Comparison of ENCODE assay signal across 8 mouse cellular contexts in the genomic region with DNA sequence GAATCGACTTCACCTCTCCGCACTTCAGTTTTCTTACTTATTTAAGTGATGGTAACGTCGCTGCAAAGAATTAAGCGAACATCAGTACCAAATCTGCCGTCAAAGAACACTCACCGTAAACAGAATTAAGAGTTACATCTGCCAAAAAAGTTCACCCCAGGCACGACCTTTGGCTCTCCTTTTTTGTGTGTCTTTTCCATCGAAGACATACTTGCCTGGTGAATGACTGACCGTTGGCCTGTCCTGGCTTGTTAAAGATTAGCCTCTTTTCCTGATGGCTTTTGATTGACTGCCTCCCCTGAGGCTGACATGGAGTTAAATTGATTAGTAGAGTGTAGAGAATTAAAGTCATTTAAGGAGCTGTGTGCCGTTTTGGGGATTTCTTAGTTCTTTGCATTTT. TPM values are rescaled to one million over a fixed set of nuclear protein-coding genes. Genes with fewer than 3 reads are reported as not detected.
DNase-seq lines count a peak whose midpoint lies in the region; ATAC-seq lines count a peak whose summit lies in the region.

No protein-coding gene starts in this region.

- no peak for DNase-seq in heart, adult 9 months (ENCODE audit: low spot score in 2 of 2)
- DNase-seq in embryo, embryonic 10.5 days (ENCODE audit: low spot score), result peak; percentile 51
- DNase-seq in midbrain, embryonic 10.5 days (ENCODE audit: low spot score), result no peak
- no peak for DNase-seq in gastrocnemius, postnatal 4 days (ENCODE audit: low spot score in 2 of 2)
- DNase-seq in cerebellum, postnatal 36 days, result no peak
- no peak for DNase-seq in gastrocnemius, postnatal 36 days

- no peaks in the 10 kb centered on the region for H3K9me3 ChIP-seq in heart, embryonic 13.5 days
- no peaks in the 10 kb centered on the region for H3K9me3 ChIP-seq in intestine, embryonic 16.5 days (ENCODE audit: control insufficient read depth, low read length)
- H3K9me3 ChIP-seq in midbrain, embryonic 10.5 days (replicated peaks), result no peaks in the 10 kb centered on the region

- H3K36me3 ChIP-seq in heart, embryonic 13.5 days, result peaks cover 28% of the 10 kb centered on the region
- peaks cover 11% of the 10 kb centered on the region; the same call in 1 of the 2 replicates for H3K36me3 ChIP-seq in intestine, embryonic 16.5 days (ENCODE audit: control insufficient read depth, insufficient read depth, low read length)
- H3K36me3 ChIP-seq in midbrain, embryonic 10.5 days, result peaks cover 35% of the 10 kb centered on the region

- peaks cover 58% of the 10 kb centered on the region for H3K4me1 ChIP-seq in heart, embryonic 13.5 days
- H3K4me1 ChIP-seq in intestine, embryonic 16.5 days (ENCODE audit: control insufficient read depth, insufficient read depth, low read length), result peaks cover 29% of the 10 kb centered on the region
- H3K4me1 ChIP-seq in midbrain, embryonic 10.5 days, result peaks cover 62% of the 10 kb centered on the region

- intact Hi-C loops in gastrocnemius, postnatal 36 days (cut with DNase I), result no loop called here

- H3K27me3 ChIP-seq in heart, embryonic 13.5 days (replicated peaks), result no peaks in the 10 kb centered on the region
- H3K27me3 ChIP-seq in intestine, embryonic 16.5 days (replicated peaks; ENCODE audit: control insufficient read depth, insufficient read depth, low read length), result no peaks in the 10 kb centered on the region
- H3K27me3 ChIP-seq in midbrain, embryonic 10.5 days (ENCODE audit: low read depth, poor library complexity, severe bottlenecking), result peaks cover 27% of the 10 kb centered on the region

- ATAC-seq in heart, embryonic 13.5 days (ENCODE audit: extremely low read depth, insufficient number of reproducible peaks, low FRiP score, low TSS enrichment), result no peak
- no peak for ATAC-seq in intestine, embryonic 16.5 days

- whole genome bisulfite sequencing in heart, embryonic 13.5 days, result 5% methylated on average over 11 of the region's 11 CpGs
- WGBS in intestine, embryonic 16.5 days, result 2% methylated on average over 11 of the region's 11 CpGs
- 3% methylated on average over 11 of the region's 11 CpGs for WGBS in midbrain, embryonic 10.5 days

- H3K4me3 ChIP-seq in heart, embryonic 13.5 days, result peak overlapping the region; percentile 92
- H3K4me3 ChIP-seq in intestine, embryonic 16.5 days (ENCODE audit: low read length), result peak overlapping the region; percentile 90
- peak overlapping the region; percentile 70 for H3K4me3 ChIP-seq in midbrain, embryonic 10.5 days

- H3K9ac ChIP-seq in heart, embryonic 13.5 days, result peak overlapping the region; percentile 93
- peak overlapping the region; percentile 80 for H3K9ac ChIP-seq in intestine, embryonic 16.5 days (ENCODE audit: low read depth, low read length)

- peak overlapping the region; percentile 85; the same call in 1 of the 2 replicates for H3K27ac ChIP-seq in heart, embryonic 13.5 days (replicated peaks)
- peak overlapping the region; percentile 94; the same call in 1 of the 2 replicates for H3K27ac ChIP-seq in intestine, embryonic 16.5 days (ENCODE audit: low read length)
- H3K27ac ChIP-seq in midbrain, embryonic 10.5 days (replicated peaks), result peak overlapping the region; percentile 98

- peak overlapping the region; percentile 91 for H3K4me2 ChIP-seq in heart, embryonic 13.5 days
- H3K4me2 ChIP-seq in intestine, embryonic 16.5 days (ENCODE audit: low read depth, low read length), result peak overlapping the region; percentile 81

RNA-seq across cellular contexts. Expression of a gene that starts 1.3 kb away (rescaled TPM):
- 46.8 and 49.0 TPM in 2 replicates for polyA plus RNA-seq in heart, embryonic 13.5 days (2015; fragmentation: Nextera tagmentation; extraction: Ambion mirVana)
- 94.9 and 111 TPM in 2 replicates for polyA plus RNA-seq in intestine, embryonic 16.5 days (2015; fragmentation: Nextera tagmentation; extraction: Ambion mirVana)
- polyA plus RNA-seq in midbrain, embryonic 10.5 days (2016; fragmentation: Nextera tagmentation; extraction: Ambion mirVana), result 207 and 237 TPM in 2 replicates
- 10 to 100 TPM; 16.4 to 17.6 TPM for total RNA-seq in gastrocnemius, postnatal 4 days (2021)
- under 1 TPM; 0.52 to 0.84 TPM for total RNA-seq in gastrocnemius, postnatal 36 days (2021)
